Mouse (Mus musculus): ENCODE measurements at regions not wholly inside any gene's neighbourhood (a gene's known extent, or its start where the extent isn't known, plus 50 kb on each side); places are given as distances from the start of the nearest gene placed in this dataset.
A peak's percentile ranks its signal among the peaks of the same experiment; 100 is the strongest.

DNA sequence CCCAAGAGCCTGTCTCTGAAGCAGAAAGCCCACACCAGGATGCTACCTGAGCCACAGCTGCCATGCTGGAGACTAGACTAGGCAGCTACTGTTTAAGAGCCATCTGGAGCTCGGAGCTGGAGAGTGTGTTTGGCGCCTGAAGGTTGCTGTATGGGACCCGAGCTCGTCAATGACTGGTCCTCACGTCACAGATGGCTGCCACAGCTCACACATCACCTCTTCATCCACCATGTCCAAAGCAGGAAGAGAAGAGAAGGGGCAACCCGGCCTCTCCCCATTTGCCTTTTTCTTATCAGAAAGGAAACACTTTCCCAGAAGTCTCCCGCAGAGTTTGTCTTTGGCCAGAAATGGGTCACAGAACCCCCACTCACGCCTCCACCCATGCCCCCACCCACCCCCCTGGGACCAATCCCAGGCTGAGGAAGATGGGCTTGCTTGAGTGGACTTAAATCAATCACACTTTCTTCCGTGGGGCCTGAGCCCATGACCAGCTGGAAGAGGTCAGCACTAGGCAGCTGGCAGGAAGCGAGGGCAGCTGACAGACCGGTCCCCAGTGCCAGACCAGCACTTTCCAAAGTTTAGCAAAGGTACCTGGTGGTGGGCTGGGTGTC is 53.5 kb upstream of the Ptpn1 start:
- DNase-seq (ENCODE audit: low spot score): no peak

DNA sequence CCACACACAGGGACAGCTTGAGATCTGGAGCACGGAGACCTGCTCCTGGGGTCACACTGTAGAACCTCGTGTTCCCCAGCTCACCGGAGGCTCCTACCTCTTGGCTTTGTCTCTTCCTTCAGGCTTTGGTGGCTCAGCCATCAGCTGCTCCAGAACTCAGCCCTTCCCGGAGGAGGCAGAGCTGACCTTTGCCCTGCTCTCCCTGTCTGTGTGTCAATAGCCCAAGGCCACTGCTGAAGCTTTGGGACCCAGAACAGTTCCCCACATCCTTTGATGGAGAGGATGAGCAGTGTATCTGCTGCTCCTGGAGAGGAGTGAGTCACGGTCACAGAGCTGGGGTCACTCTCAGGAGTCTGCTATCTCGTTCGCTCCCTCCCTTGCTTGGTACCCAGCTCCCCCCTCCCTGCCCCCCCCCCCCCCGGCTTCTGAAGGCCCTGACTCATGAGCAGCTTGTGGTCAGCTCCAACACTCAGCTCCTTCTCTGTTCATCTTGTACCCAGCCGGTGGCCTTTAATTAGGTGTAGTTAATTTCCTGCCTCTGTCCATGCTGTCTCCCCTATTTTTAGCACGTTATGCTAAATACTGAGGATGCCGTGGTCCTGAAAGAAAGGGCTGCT is 54.5 kb upstream of the Ptpn1 start:
- DNase-seq (ENCODE audit: low spot score): no peak

DNA sequence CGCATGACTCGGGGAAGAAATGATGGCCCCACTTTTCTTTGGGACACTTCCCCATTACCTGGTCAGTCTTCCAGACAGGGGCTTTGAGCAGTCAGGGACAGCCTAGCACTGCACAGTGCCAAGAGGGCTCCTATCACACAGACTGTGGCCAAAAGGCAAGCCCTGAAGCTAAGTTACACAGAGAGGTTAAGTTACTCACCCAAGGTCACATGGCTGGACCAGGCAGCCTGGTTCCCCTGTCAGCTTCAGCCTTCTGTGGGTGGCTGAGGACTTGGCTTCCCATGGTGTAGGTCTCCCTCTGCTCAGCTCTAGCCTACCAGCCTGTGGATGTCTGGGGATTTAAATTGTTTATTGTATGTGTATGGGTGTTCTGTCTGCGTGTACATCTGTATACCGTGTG is 59.4 kb upstream of the Ptpn1 start:
- DNase-seq (ENCODE audit: low spot score): no peak

DNA sequence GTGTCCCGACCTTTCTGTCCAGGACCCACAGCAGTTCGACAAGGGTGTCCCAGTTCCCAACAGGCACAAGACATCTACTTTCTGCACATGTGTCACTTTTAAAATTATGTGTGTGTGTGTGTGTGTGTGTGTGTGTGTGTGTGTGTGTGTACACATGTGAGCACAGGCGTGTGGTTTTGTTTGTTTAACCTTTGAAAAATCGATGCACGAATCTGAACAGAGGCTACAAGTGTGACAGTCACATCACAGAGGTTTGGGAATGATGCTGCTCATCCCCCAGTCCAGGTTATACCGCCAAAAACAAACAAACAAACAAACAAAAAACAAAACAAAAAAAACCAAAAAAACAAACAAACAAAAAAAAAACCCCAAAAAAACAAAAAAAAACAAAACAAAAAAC is 61.7 kb upstream of the Ptpn1 start:
- no peak for DNase-seq (ENCODE audit: low spot score)

DNA sequence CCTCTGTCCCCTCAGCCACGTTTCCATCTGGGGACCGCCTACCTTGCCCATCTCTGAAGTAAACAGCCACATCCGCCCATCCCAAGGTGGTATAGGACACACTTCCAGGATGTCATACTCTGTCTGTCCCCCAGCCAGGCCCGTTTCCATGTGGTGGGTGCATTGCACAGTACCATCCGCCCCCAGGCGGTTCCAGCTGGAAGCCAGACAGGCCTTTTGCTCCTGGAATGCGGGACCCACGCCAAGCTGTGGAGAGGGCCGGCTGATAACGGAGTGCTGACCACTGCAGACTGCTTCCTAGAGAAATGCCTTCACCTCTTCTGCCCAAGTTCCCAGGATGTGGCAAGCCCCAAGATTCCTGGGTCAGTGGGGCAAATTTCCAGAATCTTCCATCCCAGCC is 65.1 kb upstream of the Ptpn1 start:
- DNase-seq (ENCODE audit: low spot score): no peak

DNA sequence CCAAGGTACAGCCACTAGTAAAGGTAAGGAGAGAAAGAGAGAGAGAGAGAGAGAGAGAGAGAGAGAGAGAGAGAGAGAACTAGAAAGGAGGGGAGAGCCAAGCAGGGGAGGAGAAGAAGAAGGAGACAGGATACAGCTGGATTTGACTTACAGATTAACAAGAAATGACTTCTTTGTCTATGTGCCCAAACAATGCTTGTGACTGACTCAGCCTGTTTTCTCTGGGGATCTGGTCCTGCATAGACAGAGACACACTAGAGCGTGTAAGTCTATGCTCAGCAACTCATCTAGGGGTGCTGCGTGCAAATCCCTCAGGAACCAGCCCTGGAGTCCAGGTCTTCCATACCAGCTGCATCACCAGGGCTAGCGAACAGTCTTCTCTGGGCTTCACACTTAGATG is 66.3 kb upstream of the Ptpn1 start:
- no peak for DNase-seq (ENCODE audit: low spot score)

DNA sequence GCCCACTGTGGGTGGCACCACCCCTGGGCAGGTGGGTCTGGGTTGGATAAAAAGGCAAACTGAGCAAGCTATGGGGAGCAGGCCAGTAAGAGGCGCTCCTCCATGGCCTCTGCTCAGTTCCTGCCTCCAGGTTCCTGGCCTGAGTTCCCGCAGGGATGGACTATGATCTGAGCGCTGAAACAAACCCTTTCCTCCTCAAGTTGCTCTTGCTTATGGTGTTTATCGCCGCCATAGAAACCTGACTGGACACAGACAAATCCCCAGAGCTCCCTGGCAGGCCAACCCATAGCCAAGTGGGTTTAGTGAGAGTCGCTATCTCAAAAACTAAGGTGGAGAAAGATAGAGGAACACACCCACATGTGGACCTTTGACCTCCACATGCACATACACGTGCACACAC is 67.2 kb upstream of the Ptpn1 start:
- DNase-seq (ENCODE audit: low spot score): no peak

DNA sequence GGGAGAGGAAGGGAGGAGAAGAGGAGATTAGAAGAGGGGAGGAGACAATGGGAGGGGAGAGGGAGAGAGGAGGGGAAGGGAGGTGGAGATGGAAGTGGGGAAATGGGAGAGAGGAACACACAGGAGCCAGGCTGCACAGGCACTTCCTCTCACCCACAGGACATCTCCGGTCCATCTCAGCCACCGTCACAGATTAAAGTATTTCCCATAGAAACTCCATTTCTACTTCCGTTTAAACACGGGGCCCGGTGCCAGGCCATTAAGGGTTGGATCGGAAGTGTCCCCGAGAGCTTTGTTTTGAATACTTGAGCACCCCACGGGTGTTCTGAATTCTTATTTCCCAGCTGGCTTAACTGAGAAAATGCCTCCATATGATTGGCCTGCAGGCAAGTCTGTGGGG is 67.6 kb upstream of the Ptpn1 start:
- no peak for DNase-seq (ENCODE audit: low spot score)

DNA sequence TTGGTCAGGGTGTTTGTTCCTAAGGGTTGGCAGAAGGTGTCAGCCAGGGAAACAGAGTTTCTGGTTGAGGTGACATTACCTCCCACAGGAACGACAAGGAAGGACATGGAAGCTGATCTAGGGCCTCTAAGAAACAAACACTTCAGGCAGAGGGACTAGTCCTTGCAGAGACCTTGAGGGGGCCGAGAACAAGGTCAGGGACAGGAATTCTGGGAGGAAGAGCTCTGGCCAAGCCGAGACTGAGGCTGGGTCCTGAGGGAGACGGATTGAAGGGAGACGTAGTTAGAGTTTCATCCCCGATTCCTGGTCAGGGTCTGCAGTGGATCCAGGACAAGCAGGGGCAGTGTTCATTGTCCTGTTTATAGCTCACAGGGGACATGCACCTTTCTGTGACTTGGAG is 68.2 kb upstream of the Ptpn1 start:
- DNase-seq (ENCODE audit: low spot score): no peak

DNA sequence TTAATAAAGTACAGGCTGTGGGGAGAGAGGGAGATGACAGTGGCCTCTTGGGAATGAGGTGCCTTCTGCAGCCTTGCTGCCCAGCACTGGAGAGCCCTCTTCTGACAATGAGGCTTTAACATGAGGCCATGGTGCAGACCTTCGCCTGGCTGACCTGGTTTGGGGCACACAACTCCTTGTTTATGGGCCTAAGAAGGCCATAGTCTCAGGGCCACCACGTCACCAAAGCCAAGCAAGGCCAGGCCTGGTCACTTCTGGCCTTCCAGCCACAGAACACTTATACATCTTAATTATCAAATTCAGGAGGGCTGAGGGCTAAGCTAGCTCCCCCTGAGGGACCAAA is 70.7 kb upstream of the Ptpn1 start:
- no peak for DNase-seq (ENCODE audit: low spot score)

DNA sequence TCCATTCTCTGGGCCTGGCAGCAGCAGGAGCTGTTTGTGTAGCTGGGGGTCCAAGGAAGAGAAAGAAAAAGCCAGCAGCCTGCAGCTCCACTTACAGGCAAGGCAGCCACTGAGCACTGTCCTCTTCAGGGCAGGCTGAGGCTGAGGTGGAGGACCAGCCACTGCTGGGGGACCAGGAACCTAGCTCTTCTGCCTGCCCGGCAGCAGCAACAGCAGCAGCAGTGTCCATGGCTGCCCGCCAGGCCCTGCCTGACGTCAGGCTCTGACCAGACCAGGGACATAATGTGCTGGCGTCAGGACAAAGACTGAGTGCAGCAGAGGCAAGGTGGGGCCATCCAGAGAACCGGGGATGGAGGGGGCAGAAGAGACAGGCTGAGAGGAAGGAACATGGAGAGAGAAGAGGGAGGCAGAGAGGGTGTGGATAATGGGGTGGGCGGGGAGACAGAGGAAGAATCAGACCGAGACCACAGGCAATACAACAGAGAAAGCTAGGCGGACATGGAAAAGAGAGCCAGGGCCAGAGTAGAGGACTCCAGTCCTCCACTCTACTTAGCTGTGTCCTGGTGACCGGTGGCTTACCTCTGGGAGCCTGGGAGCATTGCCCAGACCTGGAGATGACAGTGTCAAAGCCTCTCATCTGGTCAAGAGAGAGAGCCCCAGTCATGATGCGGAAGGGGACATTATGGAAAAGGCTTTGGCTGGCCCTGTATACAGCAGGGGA is 71.2 kb upstream of the Ptpn1 start:
- no peak for DNase-seq (ENCODE audit: low spot score)

DNA sequence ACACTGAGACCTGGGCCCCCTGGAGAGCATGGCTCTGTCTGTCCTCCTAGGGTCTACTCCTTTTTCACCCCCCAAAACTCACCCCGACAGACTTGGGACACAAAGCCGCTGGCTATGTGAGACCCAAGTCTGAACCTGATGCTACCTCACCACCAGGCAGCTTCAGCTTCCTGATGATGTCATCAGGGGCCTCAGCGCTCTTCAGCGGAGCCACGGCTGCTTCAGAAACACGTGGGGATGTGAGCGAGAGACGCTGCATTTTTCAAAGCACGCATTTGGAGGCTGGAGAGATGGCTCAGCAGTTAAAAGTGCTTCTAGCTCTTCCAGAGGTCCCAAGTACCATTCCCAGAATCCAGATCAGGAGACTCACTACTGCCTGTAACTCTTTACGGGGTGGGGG is 72.3 kb upstream of the Ptpn1 start:
- DNase-seq (ENCODE audit: low spot score): peak; percentile 44

DNA sequence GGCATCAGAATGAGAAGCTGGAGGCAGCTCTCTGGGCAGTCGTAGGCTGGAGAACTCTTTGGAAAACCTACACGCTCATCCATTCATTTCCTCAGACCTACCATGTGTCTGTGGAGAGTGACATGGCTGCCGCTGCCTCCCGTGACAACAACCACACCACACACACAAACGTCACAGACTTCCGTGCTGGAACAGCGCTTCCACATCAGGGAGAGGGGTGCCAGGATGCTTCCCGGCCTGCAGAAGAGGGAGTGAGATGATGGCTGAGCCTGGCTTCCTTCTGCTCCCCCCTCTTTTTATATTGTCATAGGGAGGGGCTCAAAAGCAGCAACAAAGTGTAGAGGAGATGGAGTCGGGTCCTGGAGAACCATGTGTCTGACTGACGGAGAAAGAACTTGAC is 73.5 kb upstream of the Ptpn1 start:
- no peak for DNase-seq (ENCODE audit: low spot score)

DNA sequence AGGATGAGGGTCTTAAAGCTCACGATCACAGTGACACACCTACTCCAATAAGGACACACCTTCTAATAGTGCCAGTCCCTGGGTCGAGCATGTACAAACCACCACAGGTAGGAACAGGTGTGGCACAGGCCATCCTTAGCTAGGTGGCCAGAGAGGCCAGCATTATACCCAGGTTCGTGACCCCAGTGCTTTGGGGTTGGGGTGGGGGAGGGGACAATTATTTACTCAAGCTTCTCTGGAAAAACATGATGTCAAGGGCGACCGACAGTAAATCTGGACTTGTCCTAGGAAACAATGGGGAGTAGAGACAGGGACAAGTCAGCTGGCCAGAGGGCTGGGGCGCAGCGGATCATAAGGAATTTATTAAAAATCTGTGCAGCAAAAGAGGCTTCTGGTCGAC is 73.9 kb upstream of the Ptpn1 start:
- DNase-seq (ENCODE audit: low spot score): no peak

DNA sequence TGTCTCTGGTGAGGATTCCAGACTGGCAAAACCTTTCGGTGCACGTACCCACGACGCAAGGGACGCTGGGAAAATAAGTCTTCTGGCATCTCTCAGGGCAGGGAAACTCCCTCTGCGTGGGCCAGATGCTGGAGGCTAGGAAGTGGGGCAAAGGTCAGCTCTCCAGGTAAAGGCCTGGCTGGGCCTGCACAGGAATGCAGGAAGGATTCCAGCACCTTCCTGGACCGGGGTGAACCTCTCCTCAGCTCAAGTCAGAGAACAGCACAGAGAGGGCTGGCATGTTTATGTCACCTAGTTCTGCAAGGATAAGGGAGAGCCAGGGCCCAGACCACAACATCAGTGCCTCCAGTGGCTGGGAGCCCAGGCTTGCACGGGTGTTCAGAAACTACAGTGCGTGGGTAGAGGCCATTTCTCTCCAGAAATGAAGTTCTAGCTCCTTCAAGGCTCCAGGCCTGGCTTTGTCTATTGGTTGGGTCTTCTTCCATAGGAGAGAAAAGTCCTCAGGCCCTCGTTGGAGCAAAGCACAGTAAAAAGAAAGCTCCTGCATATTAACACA is 74.9 kb upstream of the Ptpn1 start:
- DNase-seq (ENCODE audit: low spot score): no peak

DNA sequence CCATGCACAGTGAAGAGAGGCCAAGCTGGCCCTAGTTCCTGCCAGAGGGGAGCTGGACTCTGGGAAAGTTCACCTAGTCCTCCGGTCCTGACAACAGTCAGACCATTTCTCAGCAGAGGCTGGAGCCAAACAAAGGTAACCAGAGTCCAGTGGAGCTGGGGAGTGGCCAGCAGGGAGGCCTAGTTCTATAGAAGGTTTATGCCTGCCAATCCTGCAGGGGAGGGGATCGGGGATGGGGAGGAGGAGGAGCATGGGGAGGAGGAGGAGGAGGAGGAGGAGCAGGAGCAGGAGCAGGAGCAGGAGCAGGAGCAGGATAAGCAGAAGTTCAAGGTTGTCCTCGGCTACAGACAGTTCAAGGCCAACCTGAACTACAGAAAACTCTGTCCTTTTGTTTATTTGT is 75.8 kb upstream of the Ptpn1 start:
- DNase-seq (ENCODE audit: low spot score): no peak

DNA sequence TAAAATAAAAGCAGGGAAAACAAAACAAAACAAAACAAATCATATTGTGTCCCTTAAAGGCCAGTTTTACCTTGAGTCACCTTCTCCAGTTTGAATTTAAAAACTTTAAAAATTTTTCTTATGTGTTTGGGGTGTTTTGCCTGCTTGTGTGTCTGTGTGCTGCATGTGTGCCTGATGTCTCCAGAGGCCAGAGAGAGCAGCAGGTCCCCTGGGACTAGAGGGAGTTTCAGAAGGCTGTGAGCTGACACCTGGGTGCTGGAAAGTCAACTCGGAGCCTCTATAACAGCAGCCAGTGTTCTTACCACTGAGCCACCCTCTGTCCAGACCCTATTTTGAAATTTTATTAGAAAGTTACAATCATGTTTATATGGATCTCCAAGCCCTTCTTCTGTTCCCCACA is 77.8 kb upstream of the Ptpn1 start:
- DNase-seq (ENCODE audit: low spot score): no peak

DNA sequence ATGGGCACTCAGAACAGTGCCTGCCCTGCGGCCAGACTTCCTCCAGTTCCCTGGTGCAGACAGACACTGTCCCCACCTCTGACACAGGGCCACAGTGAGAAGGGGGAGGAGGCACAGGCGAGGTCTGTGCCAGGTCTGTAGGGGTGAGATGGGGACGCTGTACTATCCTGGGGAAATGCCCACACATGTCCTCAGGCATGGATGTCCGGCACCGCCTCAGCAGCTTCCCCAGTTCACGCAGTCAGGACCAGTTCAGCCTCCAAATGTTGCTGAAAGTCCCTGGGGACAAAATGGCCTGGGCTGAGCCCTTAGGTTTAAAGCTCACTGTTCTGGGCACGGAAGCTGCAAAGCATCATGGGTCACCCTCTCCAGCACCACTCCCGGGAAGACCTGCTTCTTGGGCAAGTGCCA is 78.4 kb upstream of the Ptpn1 start:
- no peak for DNase-seq (ENCODE audit: low spot score)

DNA sequence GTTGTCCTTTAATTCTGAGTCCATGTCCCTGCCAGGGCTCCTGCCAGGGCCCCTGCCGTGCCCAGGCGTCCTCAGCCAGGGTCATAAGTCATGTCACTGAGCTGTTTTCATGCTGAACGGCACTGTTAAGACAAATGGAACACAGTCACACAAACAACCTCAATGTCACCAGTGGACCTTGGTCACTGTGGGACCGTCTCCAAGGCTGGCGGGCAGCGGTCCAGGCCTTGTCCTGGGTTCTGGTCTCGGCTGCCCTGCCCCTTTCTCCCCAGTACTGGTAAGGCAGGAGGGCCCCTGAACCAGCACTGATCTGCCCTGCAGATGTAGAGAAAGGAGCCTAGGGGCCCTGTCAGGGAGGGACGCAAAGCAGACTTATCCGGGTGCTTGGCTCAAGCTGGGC is 79.3 kb upstream of the Ptpn1 start:
- no peak for DNase-seq (ENCODE audit: low spot score)

DNA sequence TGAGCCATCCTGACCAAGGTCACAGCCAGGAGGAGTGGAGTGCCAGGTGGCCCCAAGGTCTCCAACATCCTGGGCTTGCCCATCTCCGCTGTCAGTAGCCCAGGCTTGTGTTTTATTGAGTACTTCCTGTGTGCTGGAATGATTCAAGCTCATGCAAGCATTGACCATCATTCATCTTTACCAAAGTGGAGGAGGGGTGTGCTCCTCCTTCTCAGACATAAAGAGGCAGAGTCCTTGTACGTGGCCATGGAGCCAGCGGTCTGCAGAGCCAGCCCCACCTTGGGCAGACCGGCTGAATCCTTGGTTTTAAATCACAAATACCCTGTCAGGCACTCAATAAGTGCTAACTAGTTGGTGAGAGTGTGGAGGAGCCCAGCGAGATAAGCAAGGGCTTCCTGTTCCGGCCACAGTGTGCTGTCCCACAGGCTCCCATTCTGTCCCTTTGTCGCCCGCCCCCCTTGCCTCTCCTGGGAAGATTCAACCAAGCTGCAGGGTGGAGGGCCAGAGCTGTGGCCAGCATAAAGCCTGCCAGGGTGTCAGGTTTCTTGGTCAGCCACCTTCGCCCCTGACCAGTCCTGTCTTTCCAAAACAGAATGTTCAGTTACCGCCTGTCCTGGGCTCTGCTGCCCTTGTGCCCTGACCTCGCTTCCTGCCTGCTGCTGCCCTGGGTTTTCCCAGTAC is 80.5 kb upstream of the Ptpn1 start:
- no peak for DNase-seq (ENCODE audit: low spot score)

DNA sequence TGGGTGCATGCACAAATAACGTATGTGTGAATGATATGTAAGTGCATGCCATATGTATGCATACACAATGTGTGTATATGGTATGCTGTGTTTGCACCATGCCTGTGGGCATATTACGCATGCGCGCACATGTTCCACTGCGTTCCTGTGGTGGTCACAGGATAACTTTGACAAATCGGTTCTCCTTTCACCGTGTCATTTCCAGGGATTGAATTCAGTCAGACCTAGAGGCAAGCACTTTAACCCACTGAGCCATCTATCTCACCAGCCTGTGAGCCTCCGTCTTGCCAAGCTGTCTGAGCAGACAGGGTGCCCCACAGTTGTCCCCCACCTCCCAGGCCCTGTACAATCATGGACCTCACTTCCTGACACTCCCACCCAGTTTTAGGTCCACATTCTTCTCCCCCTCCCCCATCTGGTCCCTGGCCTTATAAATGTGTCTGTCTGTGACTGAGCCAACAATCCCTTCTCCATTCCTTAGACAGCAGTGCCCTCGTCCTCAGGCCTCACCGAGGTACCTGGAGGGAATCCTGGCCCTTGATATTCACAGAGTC is 81.8 kb upstream of the Ptpn1 start:
- DNase-seq (ENCODE audit: low spot score): no peak

Data from T-cell, adult 2 months (primary cell).